Mouse (Mus musculus) stomach, embryonic 16.5 days (tissue): ENCODE results near the gene Slc1a4. TPM values are rescaled to one million over a fixed set of nuclear protein-coding genes. Genes with fewer than 3 reads are reported as not detected.

Experiments
- polyA plus RNA-seq: library from polyadenylated mRNA; unstranded; fragments of >200 nt; fragmentation: Nextera tagmentation; extraction: Ambion mirVana; gene quantifications from 2 replicates; pipeline ENCODE4 v1.2.1, GENCODE M21; 2015

Gene Slc1a4
- polyA plus RNA-seq, 1 experiment from 2014 or later, result 18.9 TPM

Other genes with a start within 250 kb of the Slc1a4 start
- 126 and 137 TPM in 2 replicates for gene Actr2, start 219.8 kb downstream of the Slc1a4 start, polyA plus RNA-seq
- gene Rab1a, start 131.3 kb downstream of the Slc1a4 start, polyA plus RNA-seq, result 300 and 317 TPM in 2 replicates
- gene Cep68, start 83.3 kb downstream of the Slc1a4 start, polyA plus RNA-seq, result 24.7 and 25.6 TPM in 2 replicates
- gene Sertad2, start 210.5 kb upstream of the Slc1a4 start, polyA plus RNA-seq, result 24.0 and 30.8 TPM in 2 replicates